ENCODE assay signal across 9 mouse cellular contexts in the genomic region with DNA sequence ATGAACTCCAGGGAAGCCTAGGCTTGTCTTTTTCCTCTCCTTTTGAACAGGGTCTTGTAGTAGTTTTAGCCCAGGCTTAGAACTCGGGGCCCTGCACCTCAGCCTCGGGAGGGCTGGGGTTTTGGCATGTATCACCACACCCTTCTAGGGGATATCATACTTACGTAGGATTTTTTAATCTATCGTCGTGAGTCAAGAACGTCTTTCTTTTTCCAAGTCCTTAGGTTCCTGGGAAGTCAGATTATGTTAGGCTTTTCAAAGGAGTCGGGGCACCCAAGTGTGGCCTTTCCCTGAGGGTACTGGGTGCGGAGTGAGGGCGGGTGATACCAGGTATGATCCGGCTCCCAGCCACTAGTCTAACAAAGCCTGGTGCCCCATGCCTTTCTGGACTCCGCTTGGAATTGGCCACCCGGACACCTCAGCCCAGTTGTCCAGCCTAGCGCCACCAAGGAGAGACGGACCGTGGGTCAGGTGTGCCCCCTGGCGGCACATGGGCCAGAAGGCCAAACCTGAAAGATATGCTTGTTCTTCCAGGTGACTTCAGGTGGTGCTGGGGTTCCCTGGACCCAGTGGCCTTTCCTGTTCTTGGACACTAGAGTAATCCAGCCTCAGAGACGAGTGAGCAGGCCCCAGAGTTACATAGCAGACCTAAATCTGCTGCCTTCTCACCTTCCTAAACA. TPM values are rescaled to one million over a fixed set of nuclear protein-coding genes. Genes with fewer than 3 reads are reported as not detected.
DNase-seq lines count a peak whose midpoint lies in the region; ATAC-seq and TF ChIP-seq lines count a peak whose summit lies in the region.
"Had no signal": no experiment of that assay in that cellular context is flagged by ENCODE, and none has a peak within 500 bp of the region (broad histone marks: within the 10 kb centered on the region; RNA-seq: fewer than 3 reads in every experiment).

No protein-coding gene starts in this region.

- TF ChIP-seq CTCF in midbrain, postnatal 0 days (IDR thresholded peaks at IDR 0.05) = peak; percentile 50

- H3K4me1 ChIP-seq in midbrain, postnatal 0 days (ENCODE audit: insufficient read depth, low read length) = 0 out of 2 replicates have a peak, but pooled peaks cover 7% of the 10 kb centered on the region
- H3K4me1 ChIP-seq in midbrain, embryonic 16.5 days (ENCODE audit: control insufficient read depth, insufficient read depth, low read length) = peaks cover 7% of the 10 kb centered on the region
- H3K4me1 ChIP-seq in kidney, embryonic 16.5 days (ENCODE audit: insufficient read depth, low read length) = peaks cover 13% of the 10 kb centered on the region

- H3K9ac ChIP-seq in midbrain, postnatal 0 days (replicated peaks; ENCODE audit: low read length, poor library complexity, severe bottlenecking) = no peak overlapping the region
- H3K9ac ChIP-seq in midbrain, embryonic 16.5 days (ENCODE audit: low read depth, low read length) = no peak overlapping the region
- H3K9ac ChIP-seq in kidney, embryonic 16.5 days (replicated peaks; ENCODE audit: low read length) = no peak overlapping the region

- H3K4me3 ChIP-seq in midbrain, postnatal 0 days (ENCODE audit: low read depth, low read length) = no peak overlapping the region
- H3K4me3 ChIP-seq in midbrain, embryonic 16.5 days (ENCODE audit: low read depth, low read length) = no peak overlapping the region
- H3K4me3 ChIP-seq in kidney, embryonic 16.5 days (ENCODE audit: low read length) = no peak overlapping the region

- H3K4me2 ChIP-seq in midbrain, postnatal 0 days (ENCODE audit: low read depth, low read length, poor library complexity, severe bottlenecking) = no peak overlapping the region
- H3K4me2 ChIP-seq in midbrain, embryonic 16.5 days (ENCODE audit: low read length) = no peak overlapping the region
- H3K4me2 ChIP-seq in kidney, embryonic 16.5 days (replicated peaks; ENCODE audit: low read depth, low read length) = no peak overlapping the region

- H3K27me3 ChIP-seq in midbrain, postnatal 0 days (ENCODE audit: insufficient read depth, low read length) = peaks cover 40% of the 10 kb centered on the region
- peaks cover 43% of the 10 kb centered on the region for H3K27me3 ChIP-seq in midbrain, embryonic 16.5 days (ENCODE audit: control insufficient read depth, insufficient read depth, low read depth, low read length)
- H3K27me3 ChIP-seq in kidney, embryonic 16.5 days (ENCODE audit: insufficient read depth, low read length) = peaks cover 40% of the 10 kb centered on the region

- H3K27ac ChIP-seq in midbrain, postnatal 0 days (ENCODE audit: low read depth, low read length) = no peak overlapping the region
- no peak overlapping the region for H3K27ac ChIP-seq in midbrain, embryonic 16.5 days (ENCODE audit: low read length)
- no peak overlapping the region for H3K27ac ChIP-seq in kidney, embryonic 16.5 days (ENCODE audit: low read length)

- no peak for ATAC-seq in midbrain, postnatal 0 days (ENCODE audit: low FRiP score)
- no peak for ATAC-seq in midbrain, embryonic 16.5 days
- ATAC-seq in kidney, embryonic 16.5 days (ENCODE audit: low FRiP score, low TSS enrichment) = peak; percentile 37; the same call in 1 of the 2 replicates

- no peaks in the 10 kb centered on the region for H3K36me3 ChIP-seq in midbrain, postnatal 0 days (ENCODE audit: insufficient read depth, low read length)
- H3K36me3 ChIP-seq in midbrain, embryonic 16.5 days (ENCODE audit: control insufficient read depth, insufficient read depth, low read length) = no peaks in the 10 kb centered on the region
- H3K36me3 ChIP-seq in kidney, embryonic 16.5 days (ENCODE audit: insufficient read depth, low read length) = no peaks in the 10 kb centered on the region

- H3K9me3 ChIP-seq in midbrain, postnatal 0 days (ENCODE audit: low read length) = no peaks in the 10 kb centered on the region
- H3K9me3 ChIP-seq in midbrain, embryonic 16.5 days (replicated peaks; ENCODE audit: control insufficient read depth, low read length, poor library complexity, severe bottlenecking) = no peaks in the 10 kb centered on the region
- no peaks in the 10 kb centered on the region for H3K9me3 ChIP-seq in kidney, embryonic 16.5 days (ENCODE audit: low read length)

- 73% methylated on average over 17 of the region's 17 CpGs for WGBS in midbrain, postnatal 0 days
- WGBS in midbrain, embryonic 16.5 days = 67% methylated on average over 17 of the region's 17 CpGs
- 58% methylated on average over 17 of the region's 17 CpGs for WGBS in kidney, embryonic 16.5 days

- peak; percentile 49 for DNase-seq in adrenal gland, postnatal 10 days
- no peak for DNase-seq in adrenal gland, adult (ENCODE audit: inconsistent age in 2 of 2, low spot score in 1 of 2)
- DNase-seq in midbrain, postnatal 0 days (ENCODE audit: low spot score) = no peak
- peak; percentile 46 to 63 for DNase-seq in lung, postnatal 4 days
- no peak for DNase-seq in spleen, postnatal 36 days (ENCODE audit: low spot score in 2 of 2)
- DNase-seq in gastrocnemius, postnatal 4 days (ENCODE audit: low spot score in 2 of 2) = no peak

RNA-seq across cellular contexts. Expression of gene B3gnt6, which starts 7.6 kb away (rescaled TPM):
- total RNA-seq in adrenal gland, postnatal 10 days (2021) = 1 to 10 TPM; 2.3 to 3.3 TPM
- 1.5 and 2.0 TPM in 2 replicates for total RNA-seq in midbrain, postnatal 0 days (2014; rRNA removed)
- polyA plus RNA-seq in midbrain, postnatal 0 days (2015; fragmentation: Nextera tagmentation; extraction: Ambion mirVana) = 1.3 TPM in 2 replicates
- polyA plus RNA-seq in midbrain, embryonic 16.5 days (2015; fragmentation: Nextera tagmentation; extraction: Ambion mirVana) = 0.45 and 0.57 TPM in 2 replicates
- 0.06 and 0.09 TPM in 2 replicates for polyA plus RNA-seq in kidney, embryonic 16.5 days (2015; fragmentation: Nextera tagmentation; extraction: Ambion mirVana)
- not detected for total RNA-seq in gastrocnemius, postnatal 4 days (2021)
- polyA plus RNA-seq: intestine, embryonic 14.5 days had no signal

RNA-seq across cellular contexts. Expression of gene Capn5, which starts 13.6 kb away (rescaled TPM):
- total RNA-seq in adrenal gland, postnatal 10 days (2021) = 10 to 100 TPM in 1 of 2 experiments, 1 to 10 TPM in 1; 8.2 to 13.4 TPM
- total RNA-seq in midbrain, postnatal 0 days (2014; rRNA removed) = 40.0 and 51.9 TPM in 2 replicates
- polyA plus RNA-seq in midbrain, postnatal 0 days (2015; fragmentation: Nextera tagmentation; extraction: Ambion mirVana) = 20.7 and 20.9 TPM in 2 replicates
- 23.5 and 24.0 TPM in 2 replicates for polyA plus RNA-seq in midbrain, embryonic 16.5 days (2015; fragmentation: Nextera tagmentation; extraction: Ambion mirVana)
- polyA plus RNA-seq in kidney, embryonic 16.5 days (2015; fragmentation: Nextera tagmentation; extraction: Ambion mirVana) = 17.4 and 19.5 TPM in 2 replicates
- 1 to 10 TPM; 6.8 to 8.6 TPM for total RNA-seq in gastrocnemius, postnatal 4 days (2021)

RNA-seq across cellular contexts. Expression of gene Omp, which starts 46.4 kb away (rescaled TPM):
- 1 to 10 TPM in 1 of 2 experiments, under 1 TPM in 1; 0.66 to 1.2 TPM for total RNA-seq in adrenal gland, postnatal 10 days (2021)
- total RNA-seq in midbrain, postnatal 0 days (2014; rRNA removed) = 0.55 and 0.57 TPM in 2 replicates
- polyA plus RNA-seq in midbrain, postnatal 0 days (2015; fragmentation: Nextera tagmentation; extraction: Ambion mirVana) = 0.22 and 0.46 TPM in 2 replicates
- 0.35 TPM in 2 replicates for polyA plus RNA-seq in midbrain, embryonic 16.5 days (2015; fragmentation: Nextera tagmentation; extraction: Ambion mirVana)
- 0.49 and 0.81 TPM in 2 replicates for polyA plus RNA-seq in kidney, embryonic 16.5 days (2015; fragmentation: Nextera tagmentation; extraction: Ambion mirVana)
- under 1 TPM; 0.32 to 0.36 TPM for total RNA-seq in gastrocnemius, postnatal 4 days (2021)

Comparison
In these comparisons a context has a peak if more than half of its experiments do, and no peak if none do; other contexts are left out.
1. DNase-seq: peak in adrenal gland, postnatal 10 days (single experiment) and lung, postnatal 4 days (2 of 2); none in adrenal gland, adult (0 of 2), midbrain, postnatal 0 days (single experiment), spleen, postnatal 36 days (0 of 2) and gastrocnemius, postnatal 4 days (0 of 2).